In the genomic region with DNA sequence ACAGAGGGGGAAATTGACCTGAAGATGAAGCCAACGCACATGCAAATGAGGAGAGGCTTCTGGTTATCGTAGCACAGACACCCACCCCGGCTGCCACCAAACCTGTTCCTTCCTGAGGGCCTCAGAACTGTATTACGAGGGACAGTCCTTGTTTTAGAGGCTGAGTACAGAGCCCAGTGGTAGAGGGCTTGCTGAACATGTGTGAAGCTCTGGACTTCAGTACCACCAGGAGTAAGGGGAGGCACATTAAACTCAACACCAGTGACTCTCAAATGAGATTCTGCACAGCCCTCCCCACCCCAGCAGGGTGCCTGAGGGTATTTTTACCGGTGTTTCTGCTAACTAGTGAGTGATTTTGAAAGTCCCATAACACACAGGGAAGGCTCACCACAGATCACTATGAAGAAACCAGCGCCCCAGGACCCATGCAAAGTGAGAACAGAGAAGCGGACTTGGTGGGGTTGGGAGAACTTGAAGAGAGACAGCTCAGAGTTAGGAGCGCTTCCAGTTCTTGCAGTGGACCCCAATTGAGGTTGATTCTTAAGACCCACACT, we compare ENCODE assay signal across 23 mouse cellular contexts.
DNase-seq lines count a peak whose midpoint lies in the region; ATAC-seq and TF ChIP-seq lines count a peak whose summit lies in the region.
"Had no signal": no experiment of that assay in that cellular context is flagged by ENCODE, and none has a peak within 500 bp of the region (broad histone marks: within the 10 kb centered on the region; RNA-seq: fewer than 3 reads in every experiment).

No protein-coding gene starts in this region.

- H3K27ac ChIP-seq in liver, embryonic 13.5 days, result no peak overlapping the region
- no peak overlapping the region for H3K27ac ChIP-seq in liver, embryonic 12.5 days
- H3K27ac ChIP-seq in liver, postnatal 0 days (ENCODE audit: low read depth), result peak overlapping the region; percentile 19; the same call in 1 of the 2 replicates
- no peak overlapping the region for H3K27ac ChIP-seq in gastrocnemius, adult 2 months
- no peak overlapping the region for H3K27ac ChIP-seq in forebrain, embryonic 15.5 days (replicated peaks)
- H3K27ac ChIP-seq: heart, embryonic 13.5 days; hindbrain, embryonic 13.5 days; kidney, embryonic 15.5 days; lung, embryonic 15.5 days; midbrain, embryonic 13.5 days; neural tube, embryonic 12.5 days; stomach, embryonic 15.5 days had no signal

- no peak overlapping the region for H3K9ac ChIP-seq in liver, embryonic 13.5 days
- H3K9ac ChIP-seq in liver, embryonic 12.5 days, result no peak overlapping the region
- H3K9ac ChIP-seq in liver, postnatal 0 days (replicated peaks), result no peak overlapping the region
- H3K9ac ChIP-seq in forebrain, embryonic 15.5 days (replicated peaks), result no peak overlapping the region
- H3K9ac ChIP-seq: heart, embryonic 13.5 days; hindbrain, embryonic 13.5 days; kidney, embryonic 15.5 days; lung, embryonic 15.5 days; midbrain, embryonic 13.5 days; neural tube, embryonic 12.5 days; stomach, embryonic 15.5 days had no signal

- no peaks in the 10 kb centered on the region for H3K9me3 ChIP-seq in liver, embryonic 13.5 days (replicated peaks)
- no peaks in the 10 kb centered on the region for H3K9me3 ChIP-seq in liver, embryonic 12.5 days (replicated peaks)
- H3K9me3 ChIP-seq in liver, postnatal 0 days (ENCODE audit: low read length), result no peaks in the 10 kb centered on the region
- no peaks in the 10 kb centered on the region for H3K9me3 ChIP-seq in forebrain, embryonic 15.5 days
- H3K9me3 ChIP-seq: heart, embryonic 13.5 days; hindbrain, embryonic 13.5 days; kidney, embryonic 15.5 days; lung, embryonic 15.5 days; midbrain, embryonic 13.5 days; neural tube, embryonic 12.5 days; stomach, embryonic 15.5 days had no signal

- WGBS in liver, embryonic 13.5 days (ENCODE audit: insufficient replicate concordance), result 34% methylated on average over 8 of the region's 8 CpGs
- 40% methylated on average over 8 of the region's 8 CpGs for WGBS in liver, embryonic 12.5 days (ENCODE audit: insufficient replicate concordance)
- WGBS in liver, postnatal 0 days (ENCODE audit: insufficient replicate concordance), result 33% methylated on average over 8 of the region's 8 CpGs
- WGBS in forebrain, embryonic 15.5 days, result 81% methylated on average over 8 of the region's 8 CpGs

- 0 out of 2 replicates have a peak overlapping the region, but pooled peaks have one; percentile 4 for H3K4me2 ChIP-seq in liver, embryonic 13.5 days
- no peak overlapping the region for H3K4me2 ChIP-seq in liver, embryonic 12.5 days
- no peak overlapping the region for H3K4me2 ChIP-seq in liver, postnatal 0 days (ENCODE audit: low read depth, low read length)
- no peak overlapping the region for H3K4me2 ChIP-seq in forebrain, embryonic 15.5 days (replicated peaks)
- H3K4me2 ChIP-seq: heart, embryonic 13.5 days; hindbrain, embryonic 13.5 days; kidney, embryonic 15.5 days; lung, embryonic 15.5 days; midbrain, embryonic 13.5 days; neural tube, embryonic 12.5 days; stomach, embryonic 15.5 days had no signal

- no peak for DNase-seq in liver, embryonic 13.5 days
- peak; percentile 94 for DNase-seq in A20 (ENCODE audit: low read depth, low spot score)
- DNase-seq in liver, postnatal 0 days, result no peak
- no peak for DNase-seq in gastrocnemius, adult 2 months
- DNase-seq in ovary, postnatal 36 days (ENCODE audit: low spot score), result no peak
- DNase-seq: adrenal gland, postnatal 10 days; cerebellum, adult 11-12 months; cerebellum, postnatal 25 days; gastrocnemius, postnatal 10 days; heart, adult 18-20 months; lung, postnatal 4 days; right cerebral cortex, adult 18-20 months had no signal

- no peak for TF ChIP-seq EP300 in liver, postnatal 0 days (IDR thresholded peaks at IDR 0.05; ENCODE audit: low read depth)

- no peak for TF ChIP-seq CTCF in liver, postnatal 0 days (IDR thresholded peaks at IDR 0.05; ENCODE audit: low read depth)
- TF ChIP-seq CTCF in gastrocnemius, adult 2 months (IDR thresholded peaks at IDR 0.05), result no peak

- intact Hi-C loops in gastrocnemius, adult 2 months (cut with DNase I), result no loop called here

- H3K4me1 ChIP-seq in liver, embryonic 13.5 days (replicated peaks), result peaks cover 26% of the 10 kb centered on the region
- peaks cover 38% of the 10 kb centered on the region for H3K4me1 ChIP-seq in liver, embryonic 12.5 days
- peaks cover 9% of the 10 kb centered on the region for H3K4me1 ChIP-seq in liver, postnatal 0 days (ENCODE audit: insufficient read depth)
- H3K4me1 ChIP-seq in forebrain, embryonic 15.5 days, result no peaks in the 10 kb centered on the region
- H3K4me1 ChIP-seq: midbrain, embryonic 13.5 days; stomach, embryonic 15.5 days had no signal

- peaks cover 43% of the 10 kb centered on the region for H3K27me3 ChIP-seq in liver, embryonic 13.5 days
- H3K27me3 ChIP-seq in liver, embryonic 12.5 days (replicated peaks), result peaks cover 46% of the 10 kb centered on the region
- 0 out of 2 replicates have a peak, but pooled peaks cover 2% of the 10 kb centered on the region for H3K27me3 ChIP-seq in liver, postnatal 0 days (ENCODE audit: insufficient read depth, low read length)
- H3K27me3 ChIP-seq in forebrain, embryonic 15.5 days, result no peaks in the 10 kb centered on the region
- H3K27me3 ChIP-seq: lung, embryonic 15.5 days; neural tube, embryonic 12.5 days; stomach, embryonic 15.5 days had no signal

- ATAC-seq in liver, embryonic 13.5 days (ENCODE audit: low read depth), result no peak
- no peak for ATAC-seq in liver, embryonic 12.5 days
- peak; percentile 53 for ATAC-seq in activated CD4-positive, CD25-positive, alpha-beta regulatory T cell, adult 4 months
- ATAC-seq in liver, postnatal 0 days, result no peak
- no peak for ATAC-seq in forebrain, embryonic 15.5 days (replicated peaks)
- ATAC-seq: intestine, embryonic 16.5 days; midbrain, embryonic 13.5 days had no signal

- H3K4me3 ChIP-seq in liver, embryonic 13.5 days (replicated peaks), result no peak overlapping the region
- H3K4me3 ChIP-seq in liver, embryonic 12.5 days, result no peak overlapping the region
- no peak overlapping the region for H3K4me3 ChIP-seq in liver, postnatal 0 days (ENCODE audit: low read depth, low read length)
- no peak overlapping the region for H3K4me3 ChIP-seq in gastrocnemius, adult 2 months
- H3K4me3 ChIP-seq in forebrain, embryonic 15.5 days, result no peak overlapping the region
- H3K4me3 ChIP-seq: heart, embryonic 13.5 days; hindbrain, embryonic 13.5 days; kidney, embryonic 15.5 days; lung, embryonic 15.5 days; midbrain, embryonic 13.5 days; neural tube, embryonic 12.5 days; stomach, embryonic 15.5 days had no signal

- H3K36me3 ChIP-seq in liver, embryonic 13.5 days, result no peaks in the 10 kb centered on the region
- no peaks in the 10 kb centered on the region for H3K36me3 ChIP-seq in liver, embryonic 12.5 days
- H3K36me3 ChIP-seq in liver, postnatal 0 days (replicated peaks; ENCODE audit: insufficient read depth, low read length), result no peaks in the 10 kb centered on the region
- no peaks in the 10 kb centered on the region for H3K36me3 ChIP-seq in forebrain, embryonic 15.5 days
- H3K36me3 ChIP-seq: heart, embryonic 13.5 days; hindbrain, embryonic 13.5 days; kidney, embryonic 15.5 days; lung, embryonic 15.5 days; midbrain, embryonic 13.5 days; neural tube, embryonic 12.5 days; stomach, embryonic 15.5 days had no signal
